Mouse (Mus musculus): ENCODE results near the gene Pfdn6. TPM values are rescaled to one million over a fixed set of nuclear protein-coding genes. Genes with fewer than 3 reads are reported as not detected.
A peak's percentile ranks its signal among the peaks of the same experiment; 100 is the strongest.
"Not testable (repeated sequence)": the region's sequence is repeated elsewhere in the genome, so short reads cannot be mapped to it uniquely, and the experiment has no call there.

Gene Pfdn6
- total RNA-seq, 4 experiments from 2014 or later: 68.7 to 93.1 (median 76.1) TPM

DNA sequence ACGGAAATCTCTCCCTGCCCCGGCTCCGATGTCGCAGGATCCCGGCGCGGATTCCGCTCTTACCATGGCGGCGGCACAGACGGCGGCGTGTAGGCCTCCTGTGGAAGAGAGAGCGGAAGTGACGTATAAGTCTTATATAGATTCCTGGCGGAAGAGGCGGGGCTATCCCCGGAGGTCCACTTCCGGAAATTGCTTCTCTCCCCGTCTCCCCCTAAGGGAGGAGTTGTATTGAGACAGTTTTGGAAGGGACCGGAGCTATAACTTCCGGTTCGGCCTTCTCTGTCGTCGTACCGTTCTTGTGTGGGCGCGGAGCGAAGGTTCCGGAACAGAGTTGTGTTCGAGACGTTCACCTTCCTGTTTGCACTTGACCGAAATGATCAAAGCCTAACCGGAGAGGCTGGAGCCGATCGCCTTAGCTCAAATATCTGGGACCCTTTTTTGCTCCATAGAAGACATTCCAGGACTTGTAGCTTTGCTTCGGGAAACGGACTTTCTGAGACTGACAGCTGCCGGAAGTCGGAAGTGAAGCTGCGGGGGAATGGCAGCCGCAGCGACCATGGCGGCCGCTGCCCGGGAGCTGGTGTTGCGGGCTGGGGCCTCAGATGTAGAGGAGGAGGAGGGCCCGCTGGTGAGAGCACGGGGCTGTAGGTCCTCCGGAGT lies 15.5 kb upstream of the Pfdn6 start, which contains the start of the genes Vps52 and Rps18:
Gene Vps52 (plus strand): TSS at position 258 of the 660 bp plus-strand sequence.
Gene Rps18 (minus strand): TSS at position 447 of the 660 bp plus-strand sequence.
- DNase-seq (ENCODE audit: low spot score in 2 of 2): peak; percentile 97 to 98

DNA sequence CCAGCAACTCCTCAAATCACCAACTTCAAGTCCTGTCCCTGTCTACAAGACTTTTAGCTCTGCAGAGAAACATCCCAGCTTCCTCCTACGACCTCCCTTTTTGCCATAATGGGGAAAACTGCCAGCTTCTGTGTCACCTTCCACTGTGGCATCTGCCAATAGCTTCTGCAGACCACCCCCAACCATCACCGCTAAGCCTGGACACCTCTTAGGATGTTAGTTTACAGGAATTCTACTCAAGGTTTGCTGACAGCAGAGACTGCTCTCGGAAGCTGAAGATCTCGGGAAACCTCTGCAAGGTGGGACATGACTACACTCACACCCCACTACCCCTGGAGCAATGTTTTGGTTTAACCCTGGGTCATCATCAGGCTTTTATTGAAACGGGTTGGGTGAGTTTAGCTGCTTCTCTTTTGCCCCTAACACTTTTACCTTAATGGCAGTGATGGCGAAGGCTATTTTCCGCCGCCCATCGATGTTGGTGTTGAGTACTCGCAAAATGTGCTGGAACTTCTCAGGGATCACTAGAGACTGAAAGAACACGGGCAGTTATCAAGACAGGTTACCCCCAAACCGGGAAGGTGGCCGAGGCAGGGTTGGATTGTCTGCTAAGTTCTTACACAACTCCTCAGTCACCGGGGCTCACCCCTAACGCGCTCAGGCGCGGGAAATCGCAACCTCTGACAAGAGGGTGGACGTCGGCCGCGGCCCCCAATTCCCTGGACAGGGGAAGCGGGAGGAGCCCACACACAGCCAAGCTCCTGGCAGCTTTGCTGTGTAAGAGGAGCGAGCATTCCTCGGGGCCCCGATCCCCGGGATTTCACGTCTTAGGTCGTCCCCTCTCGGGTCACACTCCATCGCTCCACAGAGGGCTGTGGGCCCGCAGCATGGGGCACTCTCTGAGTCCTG lies 14.8 kb upstream of the Pfdn6 start:
- peak in 1 of 2 experiments; percentile 8 for DNase-seq (ENCODE audit: low spot score in 2 of 2)

DNA sequence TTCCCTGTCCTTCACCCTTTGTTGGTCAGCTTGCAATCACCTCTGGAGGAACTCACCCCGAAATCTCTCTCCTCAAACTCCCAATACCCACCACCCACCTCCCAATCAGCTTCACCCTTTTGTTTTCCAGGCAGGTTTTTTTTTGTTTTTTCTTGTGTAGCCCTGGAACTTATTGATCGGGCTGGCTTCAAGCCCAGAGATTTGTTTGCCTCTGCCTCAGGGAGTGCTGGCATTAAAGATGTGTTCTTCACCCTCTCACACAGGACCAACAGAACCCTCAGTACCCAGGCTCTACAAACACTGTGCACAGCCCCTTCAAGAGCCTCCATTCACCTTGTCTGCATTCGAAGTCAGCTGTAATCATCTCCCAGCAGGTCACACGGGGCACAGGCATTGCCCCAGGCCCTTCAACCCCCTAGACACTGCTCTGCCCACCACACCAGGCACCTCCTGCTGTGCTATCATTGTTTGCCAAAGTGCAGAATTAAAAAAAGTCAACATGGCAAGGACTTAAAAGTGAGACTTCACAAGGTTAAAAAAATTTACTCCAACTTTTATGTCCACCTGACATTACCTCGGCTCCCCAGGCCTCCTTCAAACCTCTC lies 13.9 kb upstream of the Pfdn6 start:
- DNase-seq (ENCODE audit: low spot score in 2 of 2): no peak

DNA sequence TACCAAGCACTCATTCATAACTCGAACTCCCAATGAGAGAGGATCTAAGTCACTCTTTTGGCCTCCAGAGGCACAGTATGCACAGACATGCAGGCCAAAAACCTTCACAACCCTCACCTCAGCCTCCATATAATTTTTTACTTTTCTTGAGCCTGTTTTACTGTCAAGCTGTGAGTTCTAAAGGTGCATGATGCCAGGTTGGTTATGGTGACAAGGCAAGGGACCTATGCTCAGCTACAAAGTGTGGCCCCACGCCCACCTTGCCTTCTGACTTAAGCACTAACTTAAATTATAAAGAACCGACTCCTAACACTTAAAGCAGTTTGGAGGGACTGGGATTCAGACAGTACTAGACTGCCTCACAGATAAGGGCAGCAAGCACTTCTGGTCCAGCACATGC lies 13.2 kb upstream of the Pfdn6 start:
- DNase-seq (ENCODE audit: low spot score in 2 of 2): no peak

DNA sequence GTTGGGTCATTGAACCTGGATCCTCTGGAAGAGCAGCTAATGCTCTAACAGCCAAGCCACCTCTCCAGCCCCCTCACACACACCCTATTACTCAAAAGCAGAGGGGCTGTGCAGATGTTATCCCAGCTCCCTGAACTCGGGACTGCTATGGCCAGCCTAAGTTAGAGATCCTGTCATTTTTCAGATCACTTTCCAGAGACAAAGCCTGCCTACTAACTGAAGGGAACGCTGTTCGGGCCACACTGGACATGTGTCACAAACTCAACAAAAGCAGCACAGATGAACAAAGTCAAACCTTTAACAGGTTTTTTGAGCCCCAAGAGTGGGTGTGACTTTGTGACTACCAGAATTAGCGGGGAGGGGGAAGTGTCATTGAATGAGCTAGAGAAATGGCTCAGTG lies 12.7 kb upstream of the Pfdn6 start:
- no peak for DNase-seq (ENCODE audit: low spot score in 2 of 2)

DNA sequence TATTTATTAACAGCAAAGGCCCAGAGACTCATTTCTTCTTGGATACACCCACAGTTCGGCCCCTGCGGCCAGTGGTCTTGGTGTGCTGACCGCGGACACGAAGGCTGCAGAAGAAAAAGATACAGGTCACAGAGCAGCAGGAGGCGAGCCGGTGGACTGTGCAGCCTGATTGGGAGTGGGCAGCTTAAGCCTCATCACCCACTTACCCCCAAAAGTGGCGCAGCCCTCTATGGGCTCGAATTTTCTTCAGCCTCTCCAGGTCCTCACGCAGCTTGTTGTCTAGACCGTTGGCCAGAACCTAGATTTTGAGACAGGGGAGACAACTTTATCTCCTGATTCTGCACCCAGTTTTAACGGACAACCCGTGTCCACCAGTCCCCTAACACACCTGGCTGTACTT lies 11.9 kb upstream of the Pfdn6 start:
- not testable (repeated sequence) for DNase-seq (ENCODE audit: low spot score in 2 of 2)

DNA sequence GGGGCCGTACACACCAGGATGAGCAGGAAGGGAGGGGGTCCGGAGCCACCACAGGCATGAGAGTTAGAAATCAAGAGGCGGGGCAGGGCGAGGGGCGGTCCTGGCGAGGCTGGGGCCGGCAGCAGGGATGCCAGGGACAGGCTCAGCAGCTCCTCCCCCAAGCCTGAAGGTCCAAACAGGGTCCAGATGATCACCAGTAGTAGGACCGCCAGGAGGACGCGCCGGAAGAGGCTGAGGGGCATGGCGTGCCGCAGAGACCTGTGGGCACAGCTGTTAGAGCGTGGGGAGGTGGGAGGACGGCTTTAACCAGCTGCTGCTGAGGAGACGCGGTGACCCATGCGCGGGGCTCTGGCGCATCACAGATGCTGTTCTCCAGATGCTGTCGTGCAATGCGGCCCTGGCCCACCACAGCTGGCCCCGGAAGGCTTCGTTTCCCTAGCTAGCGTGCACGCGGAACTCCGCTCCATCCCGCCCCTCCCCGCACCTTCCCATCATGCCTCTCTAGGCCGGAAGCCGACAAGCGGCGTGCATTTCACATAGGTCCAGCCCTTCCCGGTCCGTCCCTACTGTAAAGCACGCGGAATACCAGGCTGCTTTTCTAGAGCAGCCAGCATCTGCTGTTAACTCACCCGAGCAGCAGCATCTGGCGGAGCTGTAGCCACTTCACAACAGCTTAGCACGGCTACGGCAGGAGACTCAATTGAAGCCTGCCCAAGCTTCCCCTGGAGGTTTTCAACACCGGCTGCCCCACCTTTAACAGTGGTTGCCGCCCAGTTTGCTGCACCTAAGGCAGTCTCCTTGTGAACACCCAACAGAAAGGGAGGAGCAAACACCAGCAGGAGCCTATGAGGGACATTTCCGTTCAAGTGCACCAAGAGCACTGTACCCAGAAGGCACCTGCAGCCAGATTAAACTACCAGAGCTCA lies 11.1 kb upstream of the Pfdn6 start, which contains the start of gene B3galt4:
Gene B3galt4 (minus strand): TSS at position 468 of the 926 bp plus-strand sequence.
- DNase-seq (ENCODE audit: low spot score in 2 of 2): peak in 1 of 2 experiments; percentile 64

DNA sequence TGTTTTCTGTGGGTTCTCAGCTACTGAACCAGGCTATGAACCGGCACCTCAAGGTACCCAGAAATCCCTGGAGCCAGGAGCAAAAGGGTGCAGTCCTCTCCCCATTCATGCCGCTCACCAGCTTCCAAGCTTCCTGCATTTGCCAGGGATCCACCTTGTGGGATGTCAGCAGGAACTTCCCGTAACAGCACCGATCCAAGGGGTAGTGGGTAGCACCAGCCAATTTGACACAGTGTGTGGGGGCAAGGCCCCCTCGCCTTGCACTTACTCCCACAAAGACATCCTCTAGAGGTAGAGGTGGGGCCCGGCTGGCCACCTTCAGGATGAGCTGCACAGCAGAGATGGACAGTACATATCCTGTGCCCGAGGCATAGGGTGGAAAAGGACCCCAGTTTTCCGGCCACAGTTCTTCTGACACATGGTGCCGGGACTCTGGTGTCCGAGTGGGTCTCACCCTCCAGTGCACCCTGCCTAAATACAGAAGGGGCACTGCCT lies 10.0 kb upstream of the Pfdn6 start:
- peak in 1 of 2 experiments; percentile 15 for DNase-seq (ENCODE audit: low spot score in 2 of 2)

DNA sequence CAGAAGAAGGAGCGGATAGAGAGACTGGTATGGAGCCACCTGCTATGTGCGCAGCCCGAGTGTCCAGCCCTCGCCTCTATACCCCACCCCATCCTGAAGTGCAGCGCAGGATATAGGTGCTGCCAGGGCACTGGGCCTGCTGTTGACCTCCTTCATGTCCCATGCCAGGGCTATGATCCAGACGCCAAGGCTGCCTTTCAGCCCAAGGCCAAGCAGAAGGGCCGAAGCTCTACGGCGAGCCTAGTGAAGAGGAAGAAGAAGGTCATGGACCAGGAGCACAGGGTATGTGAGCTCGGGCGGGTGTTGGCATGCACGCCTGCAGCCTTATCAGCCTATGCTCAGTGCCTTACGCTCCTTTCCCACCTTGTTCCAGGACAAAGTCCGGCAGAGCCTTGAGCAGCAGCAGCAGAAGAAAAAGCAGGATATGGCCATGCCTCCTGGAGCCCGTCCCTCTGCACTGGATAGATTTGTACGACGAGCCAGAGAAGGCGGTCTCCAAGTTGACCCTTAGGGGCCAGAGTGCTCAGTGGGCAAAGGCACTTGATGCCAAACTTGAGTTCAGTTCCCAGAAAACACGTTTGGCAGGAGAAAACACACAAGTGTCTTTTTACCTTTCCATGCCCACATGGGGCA lies 8.9 kb upstream of the Pfdn6 start:
- peak in 1 of 2 experiments; percentile 3 for DNase-seq (ENCODE audit: low spot score in 2 of 2)

DNA sequence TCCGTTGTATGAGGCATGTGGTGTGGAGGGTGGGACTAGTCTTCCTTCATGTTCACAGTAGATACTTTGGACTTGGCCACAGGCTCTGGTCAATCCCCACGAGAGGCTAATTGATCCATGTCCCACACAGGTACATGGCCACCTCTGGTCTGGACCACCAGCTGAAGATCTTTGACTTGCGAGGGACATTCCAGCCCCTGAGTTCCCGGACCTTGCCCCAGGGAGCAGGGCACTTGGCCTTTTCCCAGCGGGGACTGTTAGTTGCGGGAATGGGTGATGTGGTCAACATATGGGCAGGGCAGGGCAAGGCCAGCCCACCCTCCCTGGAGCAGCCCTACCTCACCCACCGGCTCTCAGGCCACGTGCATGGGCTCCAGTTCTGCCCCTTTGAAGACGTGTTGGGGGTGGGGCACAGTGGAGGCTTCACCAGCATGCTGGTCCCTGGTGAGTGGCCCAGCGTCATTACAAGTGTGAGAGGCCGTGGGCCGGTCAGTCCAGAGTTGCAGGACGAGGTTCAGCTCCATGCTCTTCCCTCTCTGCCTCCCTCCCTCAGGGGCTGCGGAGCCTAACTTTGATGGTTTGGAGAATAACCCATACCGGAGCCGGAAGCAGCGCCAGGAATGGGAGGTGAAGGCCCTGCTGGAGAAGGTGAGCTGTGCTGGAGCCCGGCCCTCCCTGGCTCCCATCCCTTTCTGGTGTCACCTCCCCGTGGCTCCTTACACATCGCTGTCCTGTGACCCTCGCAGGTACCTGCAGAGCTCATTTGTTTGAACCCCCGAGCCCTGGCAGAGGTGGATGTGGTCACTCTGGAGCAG lies 8.2 kb upstream of the Pfdn6 start:
- DNase-seq (ENCODE audit: low spot score in 2 of 2): no peak

DNA sequence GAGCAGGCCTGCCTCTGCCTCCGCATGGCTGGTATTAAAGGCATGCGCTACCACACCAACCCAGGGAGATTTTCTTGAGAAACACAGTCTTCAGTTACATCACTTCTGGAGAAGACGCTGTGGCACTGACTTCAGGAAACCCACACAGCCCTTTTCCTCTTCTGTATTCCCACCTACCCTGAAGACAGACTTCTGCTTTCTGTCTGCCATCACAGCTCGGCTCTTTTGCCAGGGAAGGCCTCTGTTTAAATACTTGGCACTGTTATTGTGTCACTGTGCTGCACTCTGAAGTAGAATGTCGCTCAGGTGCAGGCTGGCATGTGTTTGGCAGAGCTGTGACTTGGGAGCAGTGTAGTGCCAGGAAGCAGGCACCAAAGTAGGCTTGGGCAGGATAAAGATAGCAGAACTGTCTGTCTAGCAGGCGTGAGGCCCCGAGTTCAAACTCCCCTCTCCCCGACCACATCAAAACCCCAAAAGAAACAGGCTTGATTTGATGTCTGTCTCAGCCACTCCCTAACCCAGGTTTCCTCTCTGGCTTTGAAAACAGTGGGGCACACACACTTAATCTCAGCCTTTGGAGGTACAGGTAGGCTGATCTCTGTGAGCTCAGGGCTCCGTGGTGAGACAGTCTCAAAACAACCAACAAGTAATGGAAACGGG lies 7.4 kb upstream of the Pfdn6 start:
- no peak for DNase-seq (ENCODE audit: low spot score in 2 of 2)

DNA sequence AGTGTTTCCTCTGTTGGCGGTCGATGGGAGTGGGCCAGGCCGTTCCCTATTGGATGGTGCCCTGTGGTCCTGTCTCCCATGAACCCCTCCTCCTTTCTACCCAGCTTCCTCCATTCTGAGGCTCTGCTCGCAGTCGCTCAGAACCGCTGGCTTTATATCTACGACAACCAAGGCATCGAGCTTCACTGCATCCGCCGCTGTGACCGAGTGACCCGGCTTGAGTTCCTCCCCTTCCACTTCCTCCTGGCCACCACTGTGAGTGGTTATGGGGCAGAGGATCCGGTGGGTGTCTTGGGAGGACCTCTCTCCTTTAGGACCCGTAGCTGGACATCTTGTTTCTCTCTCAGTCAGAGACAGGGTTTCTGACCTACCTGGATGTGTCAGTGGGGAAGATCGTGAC lies 3.3 kb upstream of the Pfdn6 start:
- no peak for DNase-seq (ENCODE audit: low spot score in 2 of 2)

DNA sequence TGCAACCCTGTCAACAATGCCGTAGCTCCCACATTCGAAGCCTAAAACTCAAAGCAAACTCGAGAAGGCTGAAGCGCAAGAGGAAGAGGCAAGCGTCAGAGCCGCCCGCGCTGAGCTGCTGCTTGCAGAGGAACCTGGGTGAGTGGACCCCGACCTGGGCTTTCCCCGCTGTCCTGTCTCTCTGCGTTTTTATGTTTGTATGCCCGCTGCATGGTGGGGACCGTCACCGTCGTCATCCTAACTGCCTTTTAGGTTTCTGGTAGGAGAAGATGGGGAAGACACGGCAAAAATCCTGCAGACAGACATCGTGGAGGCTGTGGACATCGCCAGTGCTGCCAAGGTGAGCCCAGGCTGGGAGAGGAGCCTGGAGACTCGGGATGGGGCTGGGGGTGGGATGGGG lies 1.2 kb upstream of the Pfdn6 start:
- DNase-seq (ENCODE audit: low spot score in 2 of 2): no peak

DNA sequence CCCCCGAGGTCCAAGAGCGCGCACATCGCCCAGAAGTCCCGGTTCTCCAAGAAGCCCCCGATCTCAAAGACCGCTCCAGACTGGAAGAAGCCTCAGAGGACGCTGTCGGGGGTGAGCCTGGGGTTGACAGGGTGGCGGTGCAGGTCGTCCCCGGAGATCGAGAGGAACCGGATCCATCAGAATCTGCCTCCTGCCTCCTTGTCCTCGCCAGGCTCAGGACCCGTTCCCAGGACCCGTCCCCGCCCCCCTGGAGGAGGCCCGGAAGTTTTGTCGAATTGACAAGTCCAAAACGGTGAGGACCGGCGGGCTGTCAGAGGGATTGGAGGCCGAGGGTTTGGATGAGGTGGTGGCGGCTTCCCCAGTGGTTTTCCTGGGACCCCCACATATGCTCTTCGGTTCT lies 838 bp upstream of the Pfdn6 start:
- DNase-seq (ENCODE audit: low spot score in 2 of 2): no peak

DNA sequence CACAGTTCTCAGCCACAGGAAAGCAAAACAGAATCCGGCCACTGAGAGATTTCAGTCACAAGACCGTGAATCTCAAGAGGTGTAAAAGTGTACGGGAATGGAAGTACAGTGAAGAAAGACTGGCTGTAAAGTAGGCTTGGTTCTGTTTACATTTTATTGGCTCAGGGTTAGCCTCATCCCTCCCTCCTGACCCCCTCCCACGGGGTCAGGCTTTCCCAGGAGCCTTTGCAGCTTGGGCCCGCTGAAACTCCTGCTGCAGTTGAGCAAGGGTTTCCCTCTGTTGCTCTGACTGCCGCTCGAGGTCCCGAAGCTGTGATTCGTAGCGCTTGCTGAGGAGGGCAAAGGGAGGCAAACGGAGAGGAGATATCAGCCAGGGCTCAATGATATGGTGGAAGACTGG lies 1.4 kb downstream of the Pfdn6 start:
- DNase-seq (ENCODE audit: low spot score in 2 of 2): no peak

DNA sequence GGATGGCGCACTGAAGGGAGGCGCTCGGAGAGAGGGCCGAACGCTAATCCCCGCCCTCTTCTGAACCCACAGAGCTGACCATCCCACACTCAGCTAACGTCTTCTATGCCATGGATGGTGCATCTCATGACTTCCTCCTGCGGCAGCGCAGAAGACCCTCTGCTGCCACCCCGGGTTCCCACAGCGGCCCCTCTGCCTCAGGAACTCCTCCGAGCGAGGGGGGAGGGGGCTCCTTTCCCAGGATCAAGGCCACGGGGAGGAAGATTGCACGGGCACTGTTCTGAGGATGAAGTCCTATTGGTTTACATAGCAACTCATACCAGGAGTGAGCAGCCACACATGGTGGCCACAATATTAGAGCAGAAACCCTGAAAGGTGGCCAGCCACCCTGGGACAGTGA lies 3.1 kb downstream of the Pfdn6 start:
- DNase-seq (ENCODE audit: low spot score in 2 of 2): no peak

DNA sequence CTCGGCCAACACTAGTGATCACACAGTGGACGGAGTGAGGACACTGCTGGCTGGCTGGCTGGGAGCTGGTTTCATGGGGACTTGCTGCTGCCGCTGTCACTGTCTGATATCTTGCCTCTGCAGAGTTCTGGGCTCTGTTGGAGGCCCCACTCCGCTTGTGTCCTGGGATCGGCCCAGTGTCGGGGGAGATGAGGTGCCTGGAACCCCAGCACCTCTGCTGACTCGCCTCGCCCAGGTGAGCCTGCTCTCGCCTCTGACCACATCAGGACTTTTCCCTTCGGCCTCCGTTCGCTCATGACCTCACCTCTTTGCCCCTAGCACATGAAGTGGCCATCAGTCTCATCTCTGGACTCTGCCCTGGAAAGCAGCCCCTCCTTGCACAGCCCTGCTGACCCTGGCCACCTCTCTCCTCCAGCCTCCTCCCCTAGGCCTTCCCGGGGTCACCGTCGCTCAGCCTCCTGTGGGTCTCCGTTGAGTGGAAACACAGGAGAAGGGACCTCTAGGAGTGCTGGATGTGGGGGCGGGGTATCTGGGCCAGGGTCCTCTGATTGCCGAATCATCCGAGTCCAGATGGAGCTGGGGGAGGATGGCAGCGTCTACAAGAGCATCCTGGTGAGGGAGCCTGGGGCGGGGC lies 4.6 kb downstream of the Pfdn6 start:
- DNase-seq (ENCODE audit: low spot score in 2 of 2): no peak

DNA sequence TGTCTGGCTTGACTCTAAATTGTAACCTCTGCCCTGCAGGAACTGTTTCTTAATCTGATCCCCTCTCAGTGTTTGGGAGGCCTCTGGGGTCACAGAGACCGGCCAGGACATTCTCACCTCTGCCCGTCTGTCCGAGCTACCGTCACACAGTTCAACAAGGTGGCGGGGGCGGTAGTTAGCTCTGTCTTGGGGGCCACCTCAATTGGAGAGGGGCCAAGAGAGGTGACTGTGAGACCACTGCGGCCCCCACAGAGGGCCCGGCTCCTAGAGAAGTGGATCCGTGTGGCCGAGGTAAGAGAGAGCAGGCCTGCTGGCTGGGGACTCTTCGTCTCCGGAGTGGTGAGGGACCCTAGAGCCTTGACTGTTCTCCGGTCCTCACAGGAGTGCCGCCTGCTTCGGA lies 7.2 kb downstream of the Pfdn6 start:
- DNase-seq (ENCODE audit: low spot score in 2 of 2): no peak

Data from layer of hippocampus, adult 8-10 months (tissue).